Mouse (Mus musculus): ENCODE measurements around the gene Maneal. TPM values are rescaled to one million over a fixed set of nuclear protein-coding genes. Genes with fewer than 3 reads are reported as not detected.

The Maneal gene
- total RNA-seq, 2 experiments from 2014 or later: not detected

GRCm38 (mm10) chr4:124850261-124850913 lies 11.6 kb downstream of the Maneal start, which contains the start of gene Yrdc:
Gene Yrdc (plus strand): TSS chr4:124850679.
- peak; percentile 86 for ATAC-seq (replicated peaks; ENCODE audit: low FRiP score, poor library complexity, severe bottlenecking)

- no peak for ATAC-seq (replicated peaks; ENCODE audit: low FRiP score, poor library complexity, severe bottlenecking)
Observed at GRCm38 (mm10) chr4:124849631-124850260, 12.2 kb downstream of the Maneal start.

GRCm38 (mm10) chr4:124847573-124847972 lies 14.4 kb downstream of the Maneal start:
- ATAC-seq (replicated peaks; ENCODE audit: low FRiP score, poor library complexity, severe bottlenecking): peak; percentile 70

GRCm38 (mm10) chr4:124843493-124843892 lies 18.5 kb downstream of the Maneal start:
- ATAC-seq (replicated peaks; ENCODE audit: low FRiP score, poor library complexity, severe bottlenecking): peak; percentile 68

GRCm38 (mm10) chr4:124840998-124841397 lies 21.0 kb downstream of the Maneal start:
- ATAC-seq (replicated peaks; ENCODE audit: low FRiP score, poor library complexity, severe bottlenecking): no peak

- ATAC-seq (replicated peaks; ENCODE audit: low FRiP score, poor library complexity, severe bottlenecking): no peak
Observed at GRCm38 (mm10) chr4:124838035-124838700, 23.8 kb downstream of the Maneal start.

GRCm38 (mm10) chr4:124832796-124833195 lies 29.2 kb downstream of the Maneal start:
- no peak for ATAC-seq (replicated peaks; ENCODE audit: low FRiP score, poor library complexity, severe bottlenecking)

- no peak for ATAC-seq (replicated peaks; ENCODE audit: low FRiP score, poor library complexity, severe bottlenecking)
Observed at GRCm38 (mm10) chr4:124829671-124830070, 32.3 kb downstream of the Maneal start.

- no peak for ATAC-seq (replicated peaks; ENCODE audit: low FRiP score, poor library complexity, severe bottlenecking)
Observed at GRCm38 (mm10) chr4:124825371-124825965, 36.5 kb downstream of the Maneal start.

GRCm38 (mm10) chr4:124824967-124825366 lies 37.0 kb downstream of the Maneal start:
- ATAC-seq (replicated peaks; ENCODE audit: low FRiP score, poor library complexity, severe bottlenecking): no peak

- ATAC-seq (replicated peaks; ENCODE audit: low FRiP score, poor library complexity, severe bottlenecking): no peak
Observed at GRCm38 (mm10) chr4:124818832-124819231, 43.1 kb downstream of the Maneal start.

GRCm38 (mm10) chr4:124817803-124818202 lies 44.2 kb downstream of the Maneal start:
- peak; percentile 91 for ATAC-seq (replicated peaks; ENCODE audit: low FRiP score, poor library complexity, severe bottlenecking)

- no peak for ATAC-seq (replicated peaks; ENCODE audit: low FRiP score, poor library complexity, severe bottlenecking)
Observed at GRCm38 (mm10) chr4:124815901-124816300, 46.1 kb downstream of the Maneal start.

GRCm38 (mm10) chr4:124811347-124811975 lies 50.5 kb downstream of the Maneal start:
- ATAC-seq (replicated peaks; ENCODE audit: low FRiP score, poor library complexity, severe bottlenecking): no peak

- ATAC-seq (replicated peaks; ENCODE audit: low FRiP score, poor library complexity, severe bottlenecking): no peak
Observed at GRCm38 (mm10) chr4:124810056-124810455, 51.9 kb downstream of the Maneal start.

- no peak for ATAC-seq (replicated peaks; ENCODE audit: low FRiP score, poor library complexity, severe bottlenecking)
Observed at GRCm38 (mm10) chr4:124809136-124809883, 52.7 kb downstream of the Maneal start.

GRCm38 (mm10) chr4:124808511-124808910 lies 53.5 kb downstream of the Maneal start:
- ATAC-seq (replicated peaks; ENCODE audit: low FRiP score, poor library complexity, severe bottlenecking): no peak

Measured in erythroblast, adult 5-6 weeks (primary cell).